Mouse (Mus musculus) splenic B cell, adult 2 months (primary cell): Measurements from ENCODE around the gene Rnf223.

Experiments
- DNase-seq: peaks from one replicate; pipeline ENCODE4 v3.0.0-alpha.2; 2011; ENCODE audit warnings: low read depth, low spot score
- H3K27me3 ChIP-seq: 2 replicates; pipeline ENCODE4 v1.6.1; 2012; ENCODE audit warnings: mild to moderate bottlenecking, low read length, moderate library complexity, mixed read lengths; ENCODE audit not compliant: control insufficient read depth, poor library complexity, insufficient read depth, severe bottlenecking
- H3K36me3 ChIP-seq: 2 replicates; pipeline ENCODE4 v1.6.1; 2012; ENCODE audit warnings: mild to moderate bottlenecking, low read length, moderate library complexity, mixed read lengths; ENCODE audit not compliant: control insufficient read depth, poor library complexity, insufficient read depth, severe bottlenecking

Gene Rnf223

DNA sequence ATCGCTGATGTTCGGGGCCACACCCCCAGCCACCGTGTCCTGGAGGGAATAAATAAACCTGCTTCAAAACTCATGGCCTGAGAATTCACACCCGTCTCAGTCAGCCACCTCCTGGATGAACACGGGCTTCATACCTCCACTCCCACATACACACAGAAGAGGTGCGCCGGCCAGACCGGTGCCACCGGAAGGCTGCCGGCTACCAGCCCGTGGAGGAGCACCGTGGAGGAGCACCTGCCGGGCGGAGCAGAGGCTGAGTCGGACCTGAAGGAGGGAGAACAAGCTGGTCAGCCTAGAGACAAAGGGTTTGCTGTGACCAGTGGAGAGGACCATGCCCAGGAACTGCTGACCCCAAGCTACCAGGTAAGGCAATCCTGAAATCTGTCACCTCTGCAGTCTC, at the start of gene Rnf223:
Gene Rnf223, plus strand, starts transcription at position 78 of the 400 bp plus-strand sequence.
- Histone ChIP-seq H3K36me3 (no peaks in the 10 kb centered on the region), H3K27me3 (no peaks in the 10 kb centered on the region)
- no peak for DNase-seq

DNA sequence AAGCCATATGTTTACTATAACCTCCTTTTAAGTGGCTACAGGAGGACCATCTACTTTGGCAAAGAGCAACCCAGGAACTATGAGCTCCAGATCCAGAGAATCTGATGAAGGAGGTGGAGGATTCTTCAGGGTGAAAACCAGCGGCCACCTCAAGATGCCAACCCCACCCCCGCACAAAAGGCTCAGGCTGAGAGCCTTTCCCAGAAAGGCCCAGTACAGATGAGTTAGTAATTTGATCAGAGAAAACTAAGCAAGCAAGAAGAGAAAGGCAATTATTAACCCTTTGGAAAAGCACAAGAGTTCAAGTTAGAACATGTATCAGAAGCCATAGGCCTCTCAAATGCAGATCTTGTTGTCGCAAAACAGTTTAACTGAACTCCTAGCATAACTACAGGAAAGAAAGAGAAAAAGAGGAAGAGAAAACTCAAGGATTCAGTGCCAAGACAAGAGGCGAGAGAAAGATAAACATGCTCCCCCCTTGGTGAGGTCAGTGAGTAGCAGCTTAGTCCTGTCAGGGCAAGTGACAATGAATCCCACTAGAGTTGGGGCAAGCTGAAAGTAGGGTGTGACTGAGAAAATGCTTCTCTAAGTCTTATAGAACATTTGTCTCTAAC, 47.6 kb upstream of the Rnf223 start:
- no peaks in the 10 kb centered on the region for H3K27me3 ChIP-seq
- no peak for DNase-seq
- no peaks in the 10 kb centered on the region for H3K36me3 ChIP-seq

GRCm38 (mm10) chr4:156083348-156083747, 47.0 kb upstream of the Rnf223 start:
- Histone ChIP-seq H3K27me3 (no peaks in the 10 kb centered on the region), H3K36me3 (no peaks in the 10 kb centered on the region)
- DNase-seq: no peak

- no peak for DNase-seq
- no peaks in the 10 kb centered on the region for H3K36me3 ChIP-seq
- no peaks in the 10 kb centered on the region for H3K27me3 ChIP-seq
Observed at GRCm38 (mm10) chr4:156084096-156084879, 46.0 kb upstream of the Rnf223 start.

- no peak for DNase-seq
- H3K36me3 ChIP-seq: no peaks in the 10 kb centered on the region
- H3K27me3 ChIP-seq: no peaks in the 10 kb centered on the region
Observed at GRCm38 (mm10) chr4:156085256-156085655, 45.1 kb upstream of the Rnf223 start.

- no peaks in the 10 kb centered on the region for H3K36me3 ChIP-seq
Observed at GRCm38 (mm10) chr4:156087398-156088087, 42.8 kb upstream of the Rnf223 start.

DNA sequence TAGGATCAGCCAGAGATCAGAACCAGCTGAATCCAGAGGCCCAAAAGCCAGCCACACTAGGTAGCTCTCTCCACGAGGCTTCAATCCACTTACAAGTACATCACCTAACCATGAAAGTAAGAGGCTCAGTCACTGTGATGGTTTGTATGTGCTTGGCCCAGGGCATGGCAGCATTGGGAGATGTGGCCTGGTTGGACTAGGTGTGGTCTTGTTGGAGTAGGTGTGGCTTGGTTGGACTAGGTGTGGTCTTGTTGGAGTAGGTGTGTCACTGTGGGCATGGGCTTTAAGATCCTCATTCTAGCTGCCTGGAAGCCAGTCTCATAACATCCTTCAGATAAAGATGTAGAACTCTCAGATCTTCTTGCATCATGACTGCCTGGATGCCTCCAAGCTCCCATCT, 39.1 kb upstream of the Rnf223 start:
- DNase-seq: no peak
- Histone ChIP-seq H3K36me3 (no peaks in the 10 kb centered on the region), H3K27me3 (no peaks in the 10 kb centered on the region; the same call in 1 of the 2 replicates)

More at GRCm38 (mm10) chr4:156087398-156088087, 42.8 kb upstream of the Rnf223 start:
- peak; percentile 63 for DNase-seq
- H3K27me3 ChIP-seq: no peaks in the 10 kb centered on the region

DNA sequence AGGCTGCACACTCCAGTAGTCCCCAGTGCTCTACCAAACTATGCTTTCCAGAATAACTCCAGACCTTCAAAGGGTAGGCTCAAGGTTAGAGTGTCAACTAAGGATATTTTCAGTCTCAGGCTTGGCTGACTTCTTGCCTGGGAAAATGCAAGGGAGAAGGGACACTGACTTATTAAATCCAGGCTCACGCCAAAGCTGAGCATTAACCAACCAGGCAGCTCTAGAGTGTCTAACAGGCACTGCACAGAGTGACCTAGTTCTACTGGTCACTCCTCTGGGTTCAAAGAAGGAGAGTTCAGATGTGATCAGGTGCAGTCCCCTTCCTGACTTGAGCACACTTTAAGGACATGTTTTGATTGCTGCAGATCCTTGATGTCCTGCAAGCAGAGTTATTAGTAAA, 37.5 kb upstream of the Rnf223 start:
- no peaks in the 10 kb centered on the region; the same call in 1 of the 2 replicates for H3K27me3 ChIP-seq
- no peak for DNase-seq
- no peaks in the 10 kb centered on the region for H3K36me3 ChIP-seq

DNA sequence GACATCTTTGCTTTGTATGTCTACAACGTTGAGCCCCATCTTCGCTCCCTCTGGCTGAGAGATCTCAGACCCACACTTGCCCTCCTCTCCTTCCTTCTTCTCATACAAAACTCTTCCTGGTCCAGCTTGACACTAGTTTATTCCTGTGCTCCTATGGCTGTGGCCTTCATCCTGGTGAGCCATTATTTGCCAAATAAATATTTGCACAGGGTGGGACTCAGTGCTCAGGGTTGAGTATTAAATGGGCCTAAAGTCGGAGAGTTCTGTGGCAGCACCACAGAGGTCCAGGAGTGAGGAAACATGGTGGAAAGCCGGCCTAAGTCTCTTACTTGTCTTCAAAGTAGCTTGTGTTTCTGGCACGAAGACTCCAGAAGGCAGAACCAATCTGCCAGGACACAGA, 36.6 kb upstream of the Rnf223 start:
- Histone ChIP-seq H3K27me3 (no peaks in the 10 kb centered on the region; the same call in 1 of the 2 replicates), H3K36me3 (no peaks in the 10 kb centered on the region)
- no peak for DNase-seq

GRCm38 (mm10) chr4:156096191-156096590, 34.1 kb upstream of the Rnf223 start:
- DNase-seq: no peak
- Histone ChIP-seq H3K27me3 (no peaks in the 10 kb centered on the region; the same call in 1 of the 2 replicates), H3K36me3 (no peaks in the 10 kb centered on the region)

DNA sequence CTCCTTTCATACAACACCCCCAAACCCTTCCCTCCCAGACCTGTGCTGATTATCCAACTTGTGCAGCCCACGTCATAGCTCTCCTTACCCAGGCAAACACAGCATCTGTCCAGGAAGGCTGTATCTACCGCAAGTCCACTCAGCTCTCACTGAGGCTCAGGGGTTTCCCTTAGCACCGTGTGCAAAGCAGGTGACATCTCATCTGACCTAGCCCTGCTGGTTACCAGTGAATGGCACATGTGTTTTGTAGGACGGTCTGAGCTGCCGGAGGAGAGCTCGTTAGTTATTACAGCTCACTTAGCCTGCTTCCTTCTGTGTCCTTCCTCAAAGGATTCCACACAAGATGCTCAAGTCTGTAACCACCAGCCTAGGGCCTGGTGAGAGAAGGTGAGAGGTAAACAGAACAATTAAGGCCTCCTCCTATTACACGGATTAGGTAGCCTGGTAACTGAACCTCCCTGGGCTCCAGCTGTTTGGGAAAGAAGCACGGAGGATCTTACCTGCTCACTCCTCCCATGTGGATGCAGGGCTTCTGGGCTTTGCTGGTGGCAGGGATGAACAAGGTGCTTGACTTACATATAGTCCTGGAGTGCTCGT, 32.4 kb upstream of the Rnf223 start:
- no peaks in the 10 kb centered on the region for H3K36me3 ChIP-seq
- no peaks in the 10 kb centered on the region; the same call in 1 of the 2 replicates for H3K27me3 ChIP-seq
- no peak for DNase-seq

- no peaks in the 10 kb centered on the region for H3K36me3 ChIP-seq
- no peak for DNase-seq
- H3K27me3 ChIP-seq: no peaks in the 10 kb centered on the region; the same call in 1 of the 2 replicates
Observed at GRCm38 (mm10) chr4:156099427-156099826, 30.9 kb upstream of the Rnf223 start.

DNA sequence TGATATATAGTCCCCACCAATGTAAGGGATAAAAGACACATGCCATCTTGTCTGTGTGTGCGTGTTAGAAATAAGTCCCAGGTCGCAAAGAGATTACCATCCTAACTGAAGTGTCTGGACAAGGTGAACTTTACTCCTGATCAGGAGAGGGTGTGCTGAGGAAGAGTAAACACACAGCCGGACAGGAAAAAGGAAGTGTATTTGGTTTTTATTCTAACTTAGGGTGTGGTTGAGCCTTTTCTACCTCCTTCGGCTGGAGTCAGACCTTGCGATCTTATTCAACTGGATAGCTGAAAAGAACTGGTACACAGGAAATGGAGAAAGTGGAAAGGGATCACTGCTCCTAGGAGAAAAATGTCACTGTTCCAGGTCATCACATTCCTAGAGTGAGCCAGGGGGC, 29.8 kb upstream of the Rnf223 start:
- no peaks in the 10 kb centered on the region; the same call in 1 of the 2 replicates for H3K27me3 ChIP-seq
- H3K36me3 ChIP-seq: no peaks in the 10 kb centered on the region
- DNase-seq: no peak

GRCm38 (mm10) chr4:156101481-156101903, 28.8 kb upstream of the Rnf223 start:
- peak; percentile 37 for DNase-seq
- H3K27me3 ChIP-seq: no peaks in the 10 kb centered on the region
- no peaks in the 10 kb centered on the region for H3K36me3 ChIP-seq
